Mouse (Mus musculus) cerebellum, adult 9-11 months (tissue): ENCODE measurements at regions not wholly inside any gene's neighbourhood (a gene's known extent, or its start where the extent isn't known, plus 50 kb on each side); places are given as distances from the start of the nearest gene placed in this dataset.
A peak's percentile ranks its signal among the peaks of the same experiment; 100 is the strongest.
"Not testable (repeated sequence)": the region's sequence is repeated elsewhere in the genome, so short reads cannot be mapped to it uniquely, and the experiment has no call there.

ENCODE experiments used
- DNase-seq: peaks from one replicate; pipeline ENCODE4 v3.0.0; 2022

DNA sequence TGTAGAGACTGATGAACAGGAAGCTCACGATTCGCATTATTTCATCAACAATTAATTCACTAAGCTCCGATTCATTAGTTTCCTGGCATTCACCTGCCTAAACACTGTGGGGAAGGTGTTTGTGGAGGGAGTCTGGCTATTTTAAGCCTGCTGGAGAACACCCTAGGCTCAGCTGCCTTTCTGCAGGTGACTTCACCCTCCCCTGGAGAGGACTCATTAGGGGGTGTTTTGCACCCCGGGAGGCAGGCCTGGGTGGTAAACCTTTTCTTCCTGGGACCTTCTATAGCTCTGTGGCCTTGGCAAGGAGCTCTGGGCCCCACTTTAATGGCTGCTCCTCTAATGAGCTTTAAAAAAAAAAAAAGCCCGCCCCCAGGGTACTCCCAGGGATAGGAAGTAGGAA, 55.4 kb upstream of the Bnc1 start:
- DNase-seq: no peak

DNA sequence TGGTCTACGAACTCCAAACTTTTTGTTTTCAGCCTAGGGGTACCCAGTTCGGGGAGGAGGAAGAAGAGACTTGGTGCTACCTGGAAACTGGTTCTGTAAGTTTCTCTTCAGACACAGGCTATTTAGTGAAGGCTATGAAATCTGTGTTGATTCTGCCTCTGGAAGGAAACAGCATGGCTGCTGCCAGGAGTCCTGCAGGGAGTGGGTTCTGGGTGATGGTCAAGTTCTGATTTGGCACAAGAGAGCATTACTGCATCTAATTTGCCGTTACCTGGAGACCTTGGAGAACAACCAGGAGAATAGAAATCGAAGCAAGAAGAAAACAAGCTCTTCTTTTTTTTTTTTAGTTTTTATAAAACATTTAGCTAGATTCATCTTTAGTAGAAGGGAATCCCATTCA, 61.3 kb upstream of the Bnc1 start:
- peak; percentile 6 for DNase-seq

DNA sequence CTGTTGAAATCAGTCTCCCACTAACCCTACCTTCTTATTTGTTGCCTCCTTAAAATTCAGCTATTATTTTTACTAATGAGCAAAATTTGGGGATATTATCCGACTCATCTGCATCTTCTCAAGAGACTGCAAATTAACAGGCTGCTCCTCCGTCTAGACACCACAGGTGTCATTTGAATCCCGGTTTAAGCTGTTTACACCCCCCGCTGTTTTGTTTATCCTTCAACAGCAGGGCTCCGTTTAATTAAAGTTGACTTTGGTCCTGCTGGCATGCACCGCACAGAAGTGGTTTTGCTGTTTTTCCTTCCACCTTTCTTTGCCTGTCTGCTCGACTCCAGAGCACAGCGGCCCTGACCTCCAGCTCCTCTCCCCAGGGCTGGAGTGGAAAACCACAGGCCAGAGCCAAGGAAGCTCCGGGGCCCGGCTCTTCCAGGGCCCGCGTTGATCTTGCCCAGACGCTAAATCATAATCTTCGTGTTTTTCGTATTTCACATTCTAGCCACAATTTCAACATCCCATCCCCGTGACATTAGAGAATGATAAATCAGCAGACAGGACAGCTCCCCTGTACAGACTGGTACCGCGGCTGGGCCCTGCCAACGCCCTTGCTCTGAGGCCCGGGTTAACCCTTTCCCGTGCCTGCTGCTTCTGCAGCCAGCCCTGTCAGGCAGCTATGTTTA, 64.6 kb upstream of the Bnc1 start:
- no peak for DNase-seq

DNA sequence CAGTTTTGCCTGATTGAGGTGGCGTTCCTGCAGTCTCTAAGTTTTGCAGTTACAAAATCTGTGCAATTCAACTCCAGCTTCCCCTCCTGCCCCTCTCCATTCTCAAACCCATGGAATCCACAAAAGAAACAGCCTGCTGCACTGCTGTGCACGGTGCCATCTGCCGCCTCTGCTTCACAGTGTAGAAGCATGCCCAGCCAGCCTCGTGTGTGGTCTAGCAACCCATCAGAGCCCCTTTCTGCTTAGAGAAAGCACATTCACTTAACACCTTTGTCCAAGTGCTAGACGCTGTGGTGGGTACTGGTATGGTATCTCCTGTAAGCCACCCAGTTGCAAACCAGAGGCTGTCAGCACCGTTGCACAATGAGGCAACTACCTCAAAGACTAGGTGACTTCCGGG, 71.3 kb upstream of the Bnc1 start:
- no peak for DNase-seq

DNA sequence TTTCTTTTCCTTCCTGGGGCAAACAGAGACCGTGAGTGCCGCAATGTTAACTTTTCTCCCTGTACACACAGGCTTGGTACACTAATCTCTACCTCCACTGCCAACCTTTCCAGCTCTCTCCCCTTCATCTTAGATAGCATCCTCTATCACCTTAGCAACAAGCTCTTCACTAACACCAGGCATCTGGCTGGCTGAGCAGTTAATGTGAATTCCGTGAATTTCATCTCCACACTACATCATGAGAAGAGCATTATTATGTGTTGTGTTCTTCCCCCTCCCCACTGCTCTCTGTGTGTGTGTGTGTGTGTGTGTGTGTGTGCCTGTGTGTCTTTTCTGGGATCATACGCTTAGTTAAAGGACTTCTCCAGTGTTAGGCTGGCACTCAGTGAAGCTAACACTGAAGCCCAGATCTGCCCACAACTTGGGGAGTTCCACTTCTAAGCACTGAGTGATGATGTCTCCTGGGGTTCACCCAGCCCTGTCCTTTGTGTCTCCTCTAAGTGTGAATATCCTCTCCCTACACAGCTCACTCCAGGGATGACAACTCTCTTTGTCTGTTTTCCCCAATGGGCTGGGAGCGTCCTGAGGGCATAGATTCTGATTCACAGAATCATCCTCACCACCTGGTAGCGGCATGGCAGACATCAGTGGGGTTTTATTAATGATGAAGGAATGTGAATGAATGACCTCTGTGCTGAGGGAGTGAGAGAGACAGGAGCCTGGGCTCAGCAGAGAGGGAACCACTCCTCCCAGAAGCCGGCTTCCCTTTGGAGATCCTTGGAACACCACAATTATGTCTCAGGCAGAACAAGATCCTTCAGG, 77.7 kb upstream of the Bnc1 start:
- DNase-seq: no peak

DNA sequence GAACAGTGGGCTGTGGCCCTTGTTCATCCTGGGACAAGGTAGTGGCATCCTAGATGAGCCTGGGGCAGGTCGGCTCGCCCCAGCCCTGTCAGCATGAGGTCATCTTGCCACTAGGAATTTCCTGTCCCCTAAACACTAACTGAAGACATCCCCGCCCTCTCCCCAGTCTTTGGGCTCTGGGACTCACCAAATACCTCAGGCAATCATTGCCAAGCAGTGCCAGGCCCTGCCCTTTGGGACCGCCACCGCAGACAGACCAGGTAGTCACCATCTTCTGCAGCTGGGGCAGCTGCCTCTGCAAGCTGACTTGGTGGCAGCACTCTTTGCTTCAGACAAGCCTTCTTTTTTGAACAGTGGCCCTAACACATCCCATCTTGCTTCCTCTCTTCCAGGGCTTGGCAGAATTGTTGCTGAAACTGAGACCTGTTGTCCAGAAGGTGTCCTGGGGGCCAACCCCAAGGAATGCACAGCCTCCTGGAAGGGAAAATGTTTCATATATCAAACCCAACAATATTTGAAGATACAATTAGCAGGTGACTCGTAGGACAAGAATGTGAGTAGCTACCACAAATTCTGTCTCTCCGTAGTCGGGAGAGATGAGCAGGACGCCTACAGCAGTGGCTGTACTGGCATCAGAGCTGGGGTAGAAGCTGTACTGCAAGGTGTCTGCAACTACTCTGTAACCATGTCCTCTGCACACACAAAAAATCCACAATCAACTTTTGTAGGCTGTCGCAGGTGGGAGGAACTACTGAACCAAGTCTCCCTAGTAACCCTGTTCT, 79.0 kb upstream of the Bnc1 start:
- DNase-seq: no peak

DNA sequence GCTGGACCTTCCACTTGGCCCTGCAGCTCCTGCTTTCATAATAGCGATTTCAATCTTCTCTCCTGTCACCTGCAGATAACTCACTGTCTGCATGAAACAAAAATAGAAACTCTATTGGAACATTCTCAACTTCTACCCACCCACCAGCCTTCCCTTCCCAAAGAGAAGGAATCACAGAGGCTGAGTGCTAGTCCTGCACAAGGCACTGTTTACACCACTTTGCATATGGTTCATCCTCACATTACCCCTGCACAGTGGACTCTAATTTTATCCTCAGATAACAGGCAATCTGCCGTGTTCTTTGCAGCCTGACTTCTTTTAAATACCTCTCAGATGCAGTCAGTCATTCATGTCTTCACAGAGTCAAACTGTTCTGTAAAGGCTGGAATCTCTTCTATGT, 83.3 kb upstream of the Bnc1 start:
- DNase-seq: no peak

DNA sequence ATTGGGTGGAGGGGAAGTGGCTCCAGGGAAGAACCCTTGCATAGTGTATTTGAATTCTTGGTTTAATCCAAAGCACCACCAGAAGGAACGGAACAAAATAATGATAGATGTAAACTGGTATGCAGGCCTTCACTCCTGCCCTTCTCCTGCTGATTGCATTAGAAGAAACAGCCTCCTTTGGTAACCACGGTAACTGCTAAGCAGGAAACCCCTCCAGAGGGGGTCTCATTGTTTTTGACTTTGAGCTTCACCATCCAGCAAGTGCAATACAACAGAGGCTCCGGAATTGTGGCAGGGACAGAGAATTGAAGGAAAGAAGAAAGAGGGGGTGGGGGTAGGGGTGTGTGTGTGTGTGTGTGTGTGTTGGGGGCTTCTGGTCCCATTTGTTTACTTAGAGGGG, 89.8 kb upstream of the Bnc1 start:
- DNase-seq: no peak

DNA sequence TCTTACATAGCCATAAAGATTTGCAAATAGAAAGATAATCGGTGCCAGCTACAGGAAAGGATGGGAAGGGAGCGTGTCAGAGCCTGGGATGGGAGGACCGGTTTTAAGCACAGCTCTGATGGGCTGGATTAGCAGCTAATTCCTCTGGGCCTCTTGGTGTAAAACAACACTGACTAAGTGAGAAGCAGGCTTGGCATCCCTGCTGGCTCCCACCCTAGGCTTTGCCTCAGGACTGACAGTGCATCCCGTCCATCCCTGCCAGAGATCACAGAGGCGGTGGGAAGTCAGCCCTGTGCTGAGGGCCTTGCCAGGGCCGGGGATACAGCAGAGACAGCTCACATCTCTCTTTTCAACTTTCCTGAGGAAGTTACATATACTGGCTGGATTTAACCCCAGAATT, 90.8 kb upstream of the Sh3gl3 start:
- no peak for DNase-seq

DNA sequence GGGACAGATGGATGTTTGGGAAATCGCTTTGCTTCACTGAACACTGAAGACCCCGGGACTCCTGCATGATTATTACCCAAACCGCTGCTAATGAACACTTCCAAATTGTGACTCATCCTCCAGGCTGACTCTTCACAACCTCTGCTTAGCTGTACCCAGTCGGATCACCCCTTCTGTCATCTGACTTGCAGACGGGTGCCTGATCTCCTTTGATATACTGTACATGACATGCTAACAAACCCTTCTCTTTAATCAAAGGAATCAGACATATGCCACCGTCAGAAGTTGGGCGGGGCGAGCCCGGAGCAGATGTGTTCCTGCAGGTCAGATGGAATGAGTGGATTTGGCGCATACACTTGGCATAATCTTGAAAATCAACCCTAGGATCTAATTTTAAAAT, 89.2 kb upstream of the Sh3gl3 start:
- no peak for DNase-seq

DNA sequence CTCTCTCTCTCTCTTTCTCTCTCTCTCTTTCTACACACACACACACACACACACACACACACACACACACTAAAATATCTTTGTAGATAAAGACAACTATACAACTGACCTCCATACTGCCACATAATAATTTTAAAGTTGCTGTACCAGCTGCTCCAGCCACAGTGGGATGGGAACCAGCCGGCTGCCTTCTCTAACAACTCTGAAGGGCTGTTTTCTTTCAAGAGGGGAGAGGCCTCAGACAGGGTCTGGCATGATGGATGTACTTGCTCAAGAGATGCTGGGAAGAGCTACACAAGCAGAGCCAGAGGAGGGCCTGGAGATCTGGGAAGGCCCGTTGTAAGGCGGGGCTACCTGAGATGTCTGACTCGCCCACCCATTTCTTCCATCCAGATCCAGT, 88.4 kb upstream of the Sh3gl3 start:
- DNase-seq: no peak

DNA sequence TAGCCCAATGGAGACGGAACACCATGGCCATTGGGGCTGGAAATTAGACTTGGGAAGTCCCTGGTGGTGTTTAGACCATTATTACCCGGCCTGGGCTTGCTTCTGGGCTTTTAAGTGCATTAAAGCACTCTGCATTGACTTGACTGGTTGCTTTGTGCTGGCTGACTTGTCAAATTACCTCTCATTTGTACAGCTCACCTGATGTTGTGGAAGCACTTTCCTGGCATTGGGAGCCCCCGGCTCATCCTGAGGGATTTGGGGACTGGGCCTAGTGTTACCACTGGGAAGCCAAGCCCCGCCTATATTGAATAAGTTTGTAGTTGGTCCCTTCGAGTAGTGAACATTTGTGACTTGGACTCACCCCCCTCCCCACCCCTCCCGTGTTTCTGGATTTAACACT, 75.5 kb upstream of the Sh3gl3 start:
- DNase-seq: no peak

DNA sequence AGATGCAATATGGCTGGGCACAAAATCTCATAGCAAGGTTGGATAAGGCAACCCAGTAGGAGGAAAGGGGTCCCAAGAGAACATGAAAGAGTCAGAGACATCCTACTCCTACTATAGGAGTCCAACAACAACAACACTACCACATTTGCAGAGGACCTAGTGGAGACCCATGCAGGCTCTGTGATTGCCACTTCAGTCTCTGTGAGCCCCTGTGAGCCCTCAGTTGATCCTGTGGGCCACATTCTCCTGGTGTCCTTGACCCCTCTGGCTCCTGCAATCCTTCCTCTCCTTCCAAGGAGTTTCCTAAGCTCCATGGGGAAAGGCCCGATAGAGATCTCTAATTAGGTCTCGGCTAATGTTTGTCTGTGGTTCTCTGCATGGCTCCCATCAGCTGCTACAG, 72.3 kb upstream of the Sh3gl3 start:
- no peak for DNase-seq

DNA sequence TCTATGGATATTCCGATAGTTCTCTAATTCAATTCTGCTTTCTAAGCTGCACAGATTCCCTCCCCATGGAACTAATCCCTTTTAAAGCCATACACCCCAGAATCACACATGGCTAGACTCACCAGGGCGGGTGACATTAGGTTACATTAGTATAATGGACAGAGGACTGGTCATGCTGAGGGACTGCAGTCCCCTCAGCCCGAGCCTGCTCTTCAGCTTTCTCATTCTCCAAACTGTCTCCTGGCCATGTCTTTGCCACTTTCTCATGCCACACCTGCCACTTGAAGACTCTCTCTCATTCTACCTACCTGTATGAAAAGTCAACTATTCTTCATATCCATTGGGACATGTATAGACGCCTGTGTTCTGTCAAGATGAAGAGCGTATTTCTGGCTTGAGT, 68.0 kb upstream of the Sh3gl3 start:
- DNase-seq: no peak

DNA sequence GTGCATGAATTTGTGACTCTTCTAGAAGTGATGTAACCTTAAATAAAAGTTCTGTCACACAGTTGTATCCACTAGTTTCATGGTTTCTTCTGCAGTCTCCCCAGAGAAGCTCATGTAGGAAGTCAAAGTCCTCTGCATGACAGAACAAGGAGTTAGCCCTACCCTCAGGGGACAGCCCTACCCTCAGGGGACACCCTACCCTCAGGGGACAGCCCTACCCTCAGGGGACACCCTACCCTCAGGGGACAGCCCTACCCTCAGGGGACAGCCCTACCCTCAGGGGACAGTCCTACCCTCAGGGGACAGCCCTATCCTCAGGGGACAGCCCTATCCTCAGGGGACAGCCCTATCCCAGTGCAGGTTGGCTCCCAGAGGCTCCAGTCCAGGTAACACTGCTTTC, 64.5 kb upstream of the Sh3gl3 start:
- DNase-seq: not testable (repeated sequence)

DNA sequence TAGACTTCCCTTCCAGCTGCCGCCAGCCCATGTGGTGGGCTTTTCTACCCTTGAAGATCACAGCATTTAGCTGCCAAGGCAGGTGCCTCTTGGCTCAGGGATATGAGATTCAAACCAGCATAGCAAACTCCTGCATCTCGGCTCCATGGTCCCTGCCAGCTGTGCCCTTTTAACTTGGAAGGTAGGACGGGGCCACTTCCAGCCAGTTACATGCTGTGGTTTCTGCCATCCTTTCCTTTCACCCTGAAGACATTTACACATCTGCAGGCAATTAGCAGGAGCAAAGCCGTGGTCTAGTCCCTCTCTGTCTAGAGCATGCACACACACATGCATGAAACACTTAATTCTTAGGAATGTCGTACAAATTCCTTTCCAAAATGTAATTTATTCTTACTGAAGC, 64.1 kb upstream of the Sh3gl3 start:
- no peak for DNase-seq

DNA sequence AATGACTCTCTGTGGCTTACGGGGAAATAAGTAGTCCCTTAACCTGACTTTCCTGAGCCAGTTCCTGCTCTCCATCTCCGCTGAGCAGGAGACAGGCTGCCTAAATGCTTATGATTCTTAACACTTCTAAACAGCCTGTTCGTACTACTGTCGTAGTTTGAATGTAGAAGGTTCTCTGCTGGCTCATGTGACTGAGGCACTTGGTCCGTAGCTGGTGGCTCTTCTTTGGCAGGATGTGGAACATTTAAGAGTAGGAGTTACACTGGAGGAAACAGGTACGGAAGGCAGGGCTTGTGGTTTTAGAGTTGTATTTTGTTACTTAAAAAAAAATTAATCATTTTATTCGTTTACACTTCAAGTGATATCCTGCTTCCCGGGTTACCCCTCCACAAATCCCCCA, 63.7 kb upstream of the Sh3gl3 start:
- no peak for DNase-seq

DNA sequence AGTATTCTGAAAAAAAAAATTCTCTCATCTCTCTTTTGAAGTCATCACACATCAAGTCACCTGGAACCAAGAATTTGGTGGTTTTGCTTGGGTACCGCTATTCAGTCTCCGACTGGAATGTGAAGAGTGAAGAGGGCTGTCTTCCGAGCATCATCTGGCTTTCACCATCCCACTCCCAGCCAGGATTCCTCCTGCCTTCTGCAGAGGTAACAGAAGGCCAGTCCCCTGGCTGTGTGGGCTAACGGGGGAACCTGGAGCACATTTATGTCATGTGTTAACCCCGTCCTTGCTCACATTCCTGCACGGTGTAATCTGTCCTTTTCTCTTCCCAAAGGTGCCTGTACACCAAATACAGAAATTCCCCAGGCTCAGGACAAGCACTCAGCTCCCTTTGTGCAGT, 61.6 kb upstream of the Sh3gl3 start:
- no peak for DNase-seq

DNA sequence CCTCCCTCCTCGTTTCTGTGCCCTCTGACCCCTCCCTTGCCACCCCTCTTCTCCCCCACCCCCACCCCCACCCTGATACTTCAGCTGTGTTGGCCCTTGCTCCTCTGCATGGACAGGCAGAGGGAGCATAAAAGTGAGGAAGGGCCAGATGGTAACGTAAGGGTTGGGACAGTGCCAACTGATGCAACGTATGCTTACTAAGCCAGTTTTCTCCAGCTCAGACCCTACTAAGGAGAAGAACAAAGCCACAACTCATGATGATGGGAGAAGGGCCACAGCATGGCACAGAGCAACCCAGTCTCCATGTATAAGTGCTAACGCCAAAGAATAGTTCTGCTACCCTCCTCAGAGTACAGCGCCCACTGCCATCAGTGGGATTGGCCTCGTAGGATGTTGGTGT, 58.0 kb upstream of the Sh3gl3 start:
- no peak for DNase-seq

DNA sequence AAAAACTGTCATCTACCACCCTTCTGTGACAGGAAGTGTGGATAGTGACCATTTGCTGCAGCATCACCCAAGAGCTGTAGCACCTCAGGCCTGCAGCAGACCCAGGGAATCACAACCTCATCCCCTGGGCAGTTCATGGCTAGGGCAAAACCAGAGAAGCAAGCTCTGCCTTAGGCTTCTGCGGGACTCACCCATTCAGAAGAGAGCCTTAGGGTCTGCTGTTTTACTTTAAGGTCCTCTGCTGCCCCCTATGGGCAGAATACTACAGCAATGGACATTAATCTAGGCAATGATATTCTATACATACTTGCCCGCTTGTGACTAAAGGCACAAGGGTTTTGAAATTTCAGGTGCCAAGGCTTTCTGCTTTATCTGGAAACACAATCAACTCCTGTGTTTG, 54.4 kb upstream of the Sh3gl3 start:
- peak; percentile 40 for DNase-seq

DNA sequence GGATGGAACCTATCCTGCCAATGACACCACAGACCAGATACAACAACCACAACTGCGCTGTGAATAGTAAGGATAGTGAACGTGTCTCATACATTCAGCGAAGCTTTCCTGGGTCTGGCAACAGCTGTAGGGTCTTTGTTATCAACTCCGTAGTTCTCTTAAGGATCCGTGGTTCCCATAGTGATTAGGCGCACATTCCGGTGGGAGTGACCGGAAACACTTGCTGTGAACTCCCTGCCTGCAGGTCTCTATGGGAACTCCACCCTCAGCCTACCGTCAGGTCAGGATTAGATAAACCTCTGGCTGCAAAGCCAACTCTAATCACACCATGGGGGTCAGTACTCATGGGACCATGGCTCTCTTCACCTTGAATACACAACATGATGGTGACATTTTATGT, 53.8 kb upstream of the Sh3gl3 start:
- no peak for DNase-seq

DNA sequence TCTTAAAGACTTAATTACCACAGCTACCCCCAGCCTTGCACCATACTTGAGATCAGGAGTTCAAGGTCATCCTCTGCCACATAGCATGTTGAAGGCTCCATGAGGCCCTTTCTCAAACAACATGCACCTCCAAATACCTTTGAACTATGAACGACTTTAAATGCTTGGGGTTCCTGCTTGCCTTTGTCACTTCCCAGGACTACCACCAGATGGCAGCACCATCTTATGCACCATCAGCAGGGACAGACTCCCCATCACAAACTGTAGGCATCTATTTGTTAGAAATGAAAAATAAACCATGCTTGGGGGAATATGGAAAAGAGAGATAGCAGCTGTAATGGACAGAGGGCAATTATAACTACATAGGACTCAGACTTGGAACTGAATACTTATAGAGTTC, 51.9 kb upstream of the Sh3gl3 start:
- DNase-seq: peak; percentile 47
